Mouse (Mus musculus): Measurements from ENCODE around the gene Tspan4.

The Tspan4 gene

GRCm38 (mm10) chr7:141510196-141510595 lies 35.2 kb downstream of the Tspan4 start:
- no peak for DNase-seq (ENCODE audit: low read depth)

- no peak for DNase-seq (ENCODE audit: low read depth)
Observed at GRCm38 (mm10) chr7:141510681-141511191, 35.7 kb downstream of the Tspan4 start.

GRCm38 (mm10) chr7:141517638-141518037 lies 42.6 kb downstream of the Tspan4 start:
- no peak for DNase-seq (ENCODE audit: low read depth)

GRCm38 (mm10) chr7:141518296-141518695 lies 43.3 kb downstream of the Tspan4 start:
- DNase-seq (ENCODE audit: low read depth), result no peak

GRCm38 (mm10) chr7:141518926-141519325 lies 43.9 kb downstream of the Tspan4 start:
- no peak for DNase-seq (ENCODE audit: low read depth)

GRCm38 (mm10) chr7:141519795-141520194 lies 44.8 kb downstream of the Tspan4 start:
- DNase-seq (ENCODE audit: low read depth), result no peak

GRCm38 (mm10) chr7:141523007-141523406 lies 48.0 kb downstream of the Tspan4 start:
- no peak for DNase-seq (ENCODE audit: low read depth)

- no peak for DNase-seq (ENCODE audit: low read depth)
Observed at GRCm38 (mm10) chr7:141524271-141524670, 49.2 kb downstream of the Tspan4 start.

- DNase-seq (ENCODE audit: low read depth), result peak; percentile 82
Observed at GRCm38 (mm10) chr7:141524760-141525579, 49.9 kb downstream of the Tspan4 start.

- no peak for DNase-seq (ENCODE audit: low read depth)
Observed at GRCm38 (mm10) chr7:141525580-141525925, 50.5 kb downstream of the Tspan4 start.

GRCm38 (mm10) chr7:141535570-141535969 lies 60.5 kb downstream of the Tspan4 start:
- DNase-seq (ENCODE audit: low read depth), result no peak

GRCm38 (mm10) chr7:141538852-141539555 lies 64.0 kb downstream of the Tspan4 start:
- peak; percentile 46 for DNase-seq (ENCODE audit: low read depth)

- peak; percentile 99 for DNase-seq (ENCODE audit: low read depth)
Observed at GRCm38 (mm10) chr7:141539556-141540311, 64.7 kb downstream of the Tspan4 start, which contains the start of gene Chid1. Gene Chid1, minus strand, starts transcription at chr7:141539857.

GRCm38 (mm10) chr7:141540312-141541081 lies 65.5 kb downstream of the Tspan4 start:
- DNase-seq (ENCODE audit: low read depth), result peak; percentile 50

GRCm38 (mm10) chr7:141541681-141542080 lies 66.6 kb downstream of the Tspan4 start:
- no peak for DNase-seq (ENCODE audit: low read depth)

- no peak for DNase-seq (ENCODE audit: low read depth)
Observed at GRCm38 (mm10) chr7:141542588-141542987, 67.5 kb downstream of the Tspan4 start.
